Mouse (Mus musculus) E14TG2a.4 (cell line): Measurements from ENCODE around the gene Kctd12.

Source experiments
- CTCF ChIP-seq: conservative IDR thresholded peaks from 2 replicates; pipeline ENCODE4 v1.5.1; 2014; ENCODE audit warnings: low read length
- NANOG ChIP-seq: IDR thresholded peaks from 2 replicates; pipeline ENCODE4 v1.6.1; 2014; ENCODE audit warnings: borderline replicate concordance, low read length, mixed read lengths

- TF ChIP-seq CTCF = no peak
- no peak for TF ChIP-seq NANOG
Observed at GRCm38 (mm10) chr14:102982016-102982626, 316 bp downstream of the Kctd12 start.
